Mouse (Mus musculus): ENCODE measurements at regions not wholly inside any gene's neighbourhood (a gene's known extent, or its start where the extent isn't known, plus 50 kb on each side); places are given as distances from the start of the nearest gene placed in this dataset.

DNA sequence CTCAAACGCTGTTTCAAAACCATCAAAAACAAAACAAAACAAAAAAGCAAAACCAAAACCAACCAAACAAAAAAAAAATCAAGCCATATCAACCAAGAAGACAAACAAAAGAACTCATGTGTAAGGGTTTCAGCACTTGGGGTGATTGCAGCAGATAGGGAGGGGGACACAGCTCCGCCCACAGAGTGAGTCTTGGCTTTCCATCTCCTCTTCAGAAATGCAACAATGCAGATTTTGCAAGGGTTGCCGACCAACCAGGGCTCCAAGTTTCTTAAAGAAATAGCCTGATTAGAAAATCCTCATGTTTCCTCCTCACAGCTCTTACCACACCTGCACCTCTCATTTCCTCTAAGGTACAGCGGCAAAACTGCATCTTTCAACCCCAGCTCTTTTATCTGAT lies 107.0 kb upstream of the Sp8 start:
- ATAC-seq (ENCODE audit: low FRiP score) (no peak), DNase-seq (ENCODE audit: low spot score) (no peak)
- Histone ChIP-seq H3K27me3 (ENCODE audit: insufficient read depth, low read length) (no peaks in the 10 kb centered on the region), H3K4me1 (ENCODE audit: insufficient read depth, low read length) (no peaks in the 10 kb centered on the region), H3K9me3 (ENCODE audit: low read length) (no peaks in the 10 kb centered on the region), H3K27ac (ENCODE audit: low read depth, low read length) (no peak overlapping the region), H3K4me2 (ENCODE audit: low read depth, low read length, poor library complexity, severe bottlenecking) (no peak overlapping the region), H3K9ac (replicated peaks; ENCODE audit: low read length, poor library complexity, severe bottlenecking) (no peak overlapping the region), H3K4me3 (ENCODE audit: low read depth, low read length) (no peak overlapping the region), H3K36me3 (ENCODE audit: insufficient read depth, low read length) (no peaks in the 10 kb centered on the region)
- no peak for TF ChIP-seq CTCF (IDR thresholded peaks at IDR 0.05)
- 66% methylated on average over 4 of the region's 4 CpGs for WGBS

DNA sequence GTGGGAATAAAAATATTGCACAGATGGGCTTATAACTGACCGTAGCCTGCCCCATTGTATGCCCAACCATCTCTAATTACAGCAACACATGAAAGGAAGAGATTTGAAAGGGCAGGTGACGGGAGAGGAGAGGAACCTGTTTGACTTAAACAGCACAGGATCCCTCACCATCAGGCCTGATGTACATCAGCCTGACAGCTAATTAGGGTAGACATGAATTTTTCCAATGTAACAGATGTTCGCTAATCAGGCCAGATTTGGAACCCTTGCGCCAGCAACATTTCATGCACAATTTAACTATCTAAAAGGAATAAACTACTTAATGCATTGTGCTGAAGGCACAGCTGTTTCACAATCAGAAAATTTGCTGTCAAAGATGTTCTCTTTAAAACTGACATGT lies 120.2 kb upstream of the Sp8 start:
- no peak overlapping the region for H3K27ac ChIP-seq (ENCODE audit: low read depth, low read length)
- no peaks in the 10 kb centered on the region for H3K9me3 ChIP-seq (ENCODE audit: low read length)
- H3K4me2 ChIP-seq (ENCODE audit: low read depth, low read length, poor library complexity, severe bottlenecking) = no peak overlapping the region
- ATAC-seq (ENCODE audit: low FRiP score) (no peak), DNase-seq (ENCODE audit: low spot score) (peak; percentile 14)
- H3K9ac ChIP-seq (replicated peaks; ENCODE audit: low read length, poor library complexity, severe bottlenecking) = no peak overlapping the region
- TF ChIP-seq CTCF (IDR thresholded peaks at IDR 0.05) = no peak
- H3K27me3 ChIP-seq (ENCODE audit: insufficient read depth, low read length) = no peaks in the 10 kb centered on the region
- H3K4me1 ChIP-seq (ENCODE audit: insufficient read depth, low read length) = no peaks in the 10 kb centered on the region
- WGBS = 65% methylated on average over 4 of the region's 4 CpGs
- H3K36me3 ChIP-seq (ENCODE audit: insufficient read depth, low read length) = no peaks in the 10 kb centered on the region
- H3K4me3 ChIP-seq (ENCODE audit: low read depth, low read length) = no peak overlapping the region

DNA sequence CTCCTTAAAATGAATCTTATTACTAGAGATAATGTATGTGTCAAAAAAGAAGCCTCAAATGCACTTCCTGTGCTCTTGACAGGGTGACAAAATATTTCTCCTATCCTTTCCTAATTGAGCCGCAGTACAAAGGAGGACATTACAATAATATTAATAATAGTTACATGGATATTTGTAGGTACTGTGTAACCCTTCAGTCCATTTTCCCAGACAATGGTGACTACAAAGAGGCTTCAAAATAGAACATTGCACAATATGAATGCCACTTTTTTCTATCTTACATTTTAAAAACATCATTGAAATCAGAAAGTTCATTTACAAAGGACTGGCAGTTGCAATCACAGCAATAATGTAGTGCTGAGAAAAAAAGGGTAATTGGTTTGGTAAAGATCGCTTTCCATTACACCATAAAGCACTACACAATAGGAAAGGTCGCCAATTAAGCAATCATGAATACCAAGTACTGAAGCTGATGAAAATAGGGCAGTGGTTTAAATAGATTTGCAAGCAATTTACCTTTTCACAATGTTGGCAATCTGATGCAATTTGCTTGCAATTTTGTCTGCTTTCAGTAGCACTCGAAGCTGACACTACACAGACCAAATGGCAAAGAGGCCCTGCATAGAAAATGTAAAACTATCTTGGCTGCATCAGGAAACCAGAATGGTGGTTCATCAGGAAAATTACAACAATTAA lies 126.1 kb upstream of the Sp8 start:
- 72% methylated on average over 4 of the region's 4 CpGs for WGBS
- no peak for ATAC-seq (ENCODE audit: low FRiP score)
- DNase-seq (ENCODE audit: low spot score) = no peak

DNA sequence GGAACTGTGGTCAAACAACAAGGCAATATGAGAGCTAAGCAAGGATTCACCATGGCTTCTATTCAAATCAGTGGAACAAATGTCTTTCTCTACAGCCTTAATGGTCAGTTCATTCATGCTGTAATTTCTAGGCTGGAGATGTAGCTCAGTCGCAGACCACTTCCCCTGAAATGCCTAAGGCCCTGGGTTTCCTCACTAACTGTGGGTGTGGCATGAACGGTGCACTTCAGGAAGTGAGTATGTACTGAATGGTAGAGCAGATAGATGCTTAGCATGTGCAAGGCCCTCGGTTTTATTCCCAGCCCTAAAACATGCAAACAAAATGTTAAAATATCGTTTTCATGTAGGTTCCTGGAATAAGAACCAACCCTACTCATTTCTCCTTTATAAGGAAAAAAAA lies 129.3 kb upstream of the Sp8 start:
- TF ChIP-seq CTCF (IDR thresholded peaks at IDR 0.05) = no peak
- H3K9me3 ChIP-seq (ENCODE audit: low read length) = no peaks in the 10 kb centered on the region
- H3K9ac ChIP-seq (replicated peaks; ENCODE audit: low read length, poor library complexity, severe bottlenecking) = no peak overlapping the region
- no peak overlapping the region for H3K27ac ChIP-seq (ENCODE audit: low read depth, low read length)
- no peaks in the 10 kb centered on the region for H3K27me3 ChIP-seq (ENCODE audit: insufficient read depth, low read length)
- WGBS = 88% methylated on average over 4 of the region's 4 CpGs
- H3K4me1 ChIP-seq (ENCODE audit: insufficient read depth, low read length) = no peaks in the 10 kb centered on the region
- DNase-seq (ENCODE audit: low spot score) (no peak), ATAC-seq (ENCODE audit: low FRiP score) (no peak)
- no peak overlapping the region for H3K4me2 ChIP-seq (ENCODE audit: low read depth, low read length, poor library complexity, severe bottlenecking)
- H3K4me3 ChIP-seq (ENCODE audit: low read depth, low read length) = no peak overlapping the region
- H3K36me3 ChIP-seq (ENCODE audit: insufficient read depth, low read length) = no peaks in the 10 kb centered on the region

More for the DNA sequence above, 126.1 kb upstream of the Sp8 start:
- no peak overlapping the region for H3K27ac ChIP-seq (ENCODE audit: low read depth, low read length)
- no peak for TF ChIP-seq CTCF (IDR thresholded peaks at IDR 0.05)
- H3K27me3 ChIP-seq (ENCODE audit: insufficient read depth, low read length) = no peaks in the 10 kb centered on the region
- H3K9ac ChIP-seq (replicated peaks; ENCODE audit: low read length, poor library complexity, severe bottlenecking) = no peak overlapping the region
- no peaks in the 10 kb centered on the region for H3K36me3 ChIP-seq (ENCODE audit: insufficient read depth, low read length)
- no peaks in the 10 kb centered on the region for H3K9me3 ChIP-seq (ENCODE audit: low read length)
- H3K4me2 ChIP-seq (ENCODE audit: low read depth, low read length, poor library complexity, severe bottlenecking) = no peak overlapping the region
- H3K4me1 ChIP-seq (ENCODE audit: insufficient read depth, low read length) = no peaks in the 10 kb centered on the region
- H3K4me3 ChIP-seq (ENCODE audit: low read depth, low read length) = no peak overlapping the region

DNA sequence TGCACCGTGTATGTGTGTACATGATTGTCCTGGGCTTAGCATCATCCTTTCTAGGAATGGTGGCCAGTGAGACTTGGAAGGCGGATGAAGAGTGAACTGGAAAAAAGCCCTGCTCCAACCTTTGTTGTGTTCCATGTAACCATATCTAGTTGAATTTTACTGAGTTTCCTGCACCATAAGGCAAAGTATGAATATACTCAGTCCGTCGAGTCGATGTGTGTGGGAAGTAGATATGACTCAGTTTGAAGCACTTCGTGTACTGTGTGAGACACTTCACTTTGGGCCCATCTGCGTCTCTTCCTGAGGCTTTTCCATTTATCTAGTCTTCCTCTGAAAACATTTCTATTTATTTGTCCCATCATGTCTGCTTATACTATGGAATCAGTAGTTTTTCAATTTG lies 139.5 kb upstream of the Sp8 start:
- no peak overlapping the region for H3K4me3 ChIP-seq (ENCODE audit: low read depth, low read length)
- no peaks in the 10 kb centered on the region for H3K27me3 ChIP-seq (ENCODE audit: insufficient read depth, low read length)
- DNase-seq (ENCODE audit: low spot score) = no peak
- TF ChIP-seq CTCF (IDR thresholded peaks at IDR 0.05) = no peak
- no peak for ATAC-seq (ENCODE audit: low FRiP score)
- H3K27ac ChIP-seq (ENCODE audit: low read depth, low read length) = no peak overlapping the region
- no peaks in the 10 kb centered on the region for H3K9me3 ChIP-seq (ENCODE audit: low read length)
- H3K36me3 ChIP-seq (ENCODE audit: insufficient read depth, low read length) = no peaks in the 10 kb centered on the region
- no peak overlapping the region for H3K4me2 ChIP-seq (ENCODE audit: low read depth, low read length, poor library complexity, severe bottlenecking)
- no peak overlapping the region for H3K9ac ChIP-seq (replicated peaks; ENCODE audit: low read length, poor library complexity, severe bottlenecking)
- H3K4me1 ChIP-seq (ENCODE audit: insufficient read depth, low read length) = no peaks in the 10 kb centered on the region
- WGBS = 93% methylated on average over 7 of the region's 7 CpGs

DNA sequence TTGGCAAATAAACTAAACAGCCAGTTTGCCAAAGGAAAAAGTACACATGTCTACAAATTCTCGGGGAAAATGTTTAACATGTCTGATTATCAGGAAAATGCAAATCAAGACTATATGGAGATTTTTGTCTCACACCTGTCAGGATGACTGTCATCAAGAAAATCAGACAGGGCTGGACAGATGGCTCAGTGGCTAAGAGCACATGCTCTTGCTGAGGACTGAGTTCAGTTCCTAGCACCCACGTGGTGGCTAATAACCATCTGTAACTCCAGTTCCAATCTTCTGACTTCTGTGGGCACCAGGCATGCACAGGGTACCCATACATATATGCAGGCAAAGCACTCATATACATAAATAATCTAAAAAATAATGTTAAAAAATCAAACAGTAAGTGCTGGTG lies 141.3 kb upstream of the Sp8 start:
- Histone ChIP-seq H3K9me3 (ENCODE audit: low read length) (no peaks in the 10 kb centered on the region), H3K9ac (replicated peaks; ENCODE audit: low read length, poor library complexity, severe bottlenecking) (no peak overlapping the region), H3K36me3 (ENCODE audit: insufficient read depth, low read length) (no peaks in the 10 kb centered on the region), H3K4me2 (ENCODE audit: low read depth, low read length, poor library complexity, severe bottlenecking) (no peak overlapping the region), H3K4me1 (ENCODE audit: insufficient read depth, low read length) (no peaks in the 10 kb centered on the region), H3K27me3 (ENCODE audit: insufficient read depth, low read length) (no peaks in the 10 kb centered on the region), H3K27ac (ENCODE audit: low read depth, low read length) (no peak overlapping the region), H3K4me3 (ENCODE audit: low read depth, low read length) (no peak overlapping the region)
- TF ChIP-seq CTCF (IDR thresholded peaks at IDR 0.05) = no peak
- DNase-seq (ENCODE audit: low spot score) (no peak), ATAC-seq (ENCODE audit: low FRiP score) (no peak)
- 89% methylated on average over 2 of the region's 2 CpGs for WGBS
